Mouse (Mus musculus) midbrain, embryonic 13.5 days (tissue): ENCODE results near the gene Ints11. TPM values are rescaled to one million over a fixed set of nuclear protein-coding genes. Genes with fewer than 3 reads are reported as not detected.

Experiments
- ATAC-seq: fragments of 200-750 bp; cut with Nextera tagmentation; 2 replicates; pipeline ENCODE4 v1.8.0; 2017; ENCODE audit warnings: mild to moderate bottlenecking, moderate TSS enrichment, moderate library complexity
- H3K27ac ChIP-seq: fragments of 300-500 bp; sonication (generic); 2 replicates; pipeline ENCODE4 v1.5.1; 2015; ENCODE audit warnings: inconsistent platforms, mild to moderate bottlenecking, moderate library complexity
- H3K27me3 ChIP-seq: fragments of 300-500 bp; sonication (generic); 2 replicates; pipeline ENCODE4 v1.6.1; 2015; ENCODE audit warnings: mild to moderate bottlenecking, inconsistent platforms
- H3K36me3 ChIP-seq: fragments of 300-500 bp; sonication (generic); 2 replicates; pipeline ENCODE4 v1.6.1; 2015; ENCODE audit warnings: mild to moderate bottlenecking, inconsistent platforms
- H3K4me1 ChIP-seq: fragments of 300-500 bp; sonication (generic); replicated peaks from 2 replicates; pipeline ENCODE4 v1.6.1; 2015; ENCODE audit warnings: inconsistent platforms
- H3K4me2 ChIP-seq: fragments of 300-500 bp; sonication (generic); replicated peaks from 2 replicates; pipeline ENCODE4 v1.6.1; 2015; ENCODE audit warnings: moderate library complexity, mild to moderate bottlenecking, inconsistent platforms
- H3K4me3 ChIP-seq: fragments of 300-500 bp; sonication (generic); replicated peaks from 2 replicates; pipeline ENCODE4 v1.5.1; 2015; ENCODE audit warnings: mild to moderate bottlenecking, inconsistent platforms
- H3K9ac ChIP-seq: fragments of 300-500 bp; sonication (generic); replicated peaks from 2 replicates; pipeline ENCODE4 v1.6.1; 2015; ENCODE audit warnings: mild to moderate bottlenecking, inconsistent platforms
- H3K9me3 ChIP-seq: fragments of 300-500 bp; sonication (generic); 2 replicates; pipeline ENCODE4 v1.6.1; 2016; ENCODE audit warnings: mild to moderate bottlenecking, inconsistent platforms
- WGBS: fragments of 180-500 bp; shearing (Covaris S2); methylation state at CpG from one replicate; pipeline ENCODE4 v1.1.7; 2015; 5-methylcytosine and 5-hydroxymethylcytosine counted together
- polyA plus RNA-seq: library from polyadenylated mRNA; unstranded; fragments of >200 nt; fragmentation: Nextera tagmentation; extraction: Ambion mirVana; gene quantifications from 2 replicates; pipeline ENCODE4 v1.2.1, GENCODE M21; 2015

Ints11 gene
- polyA plus RNA-seq = 85.3 and 88.6 TPM in 2 replicates

- H3K36me3 ChIP-seq = peaks cover 49% of the 10 kb centered on the region
- H3K9me3 ChIP-seq = no peaks in the 10 kb centered on the region
- H3K4me1 ChIP-seq = peaks cover 33% of the 10 kb centered on the region
- H3K4me2 ChIP-seq = peak within 1 kb of the TSS; percentile 97
- H3K4me3 ChIP-seq = peak within 1 kb of the TSS; percentile 69
- ATAC-seq = peak; percentile 97
- no peaks in the 10 kb centered on the region for H3K27me3 ChIP-seq
- under 1% methylated on average over 63 of the region's 63 CpGs for WGBS
- H3K9ac ChIP-seq = peak within 1 kb of the TSS; percentile 84
- peak within 1 kb of the TSS; percentile 63 for H3K27ac ChIP-seq
Observed at GRCm38 (mm10) chr4:155869317-155870033, at the start of gene Ints11, which contains the start of gene Cptp. Gene Ints11, plus strand, starts transcription at chr4:155869546. Gene Cptp, minus strand, starts transcription at chr4:155869440.

GRCm38 (mm10) chr4:155821025-155821424, 48.3 kb upstream of the Ints11 start:
- no peaks in the 10 kb centered on the region for H3K4me1 ChIP-seq
- no peak overlapping the region for H3K27ac ChIP-seq
- H3K9ac ChIP-seq = no peak overlapping the region
- H3K4me3 ChIP-seq = no peak overlapping the region
- ATAC-seq = no peak
- no peaks in the 10 kb centered on the region for H3K27me3 ChIP-seq
- peaks cover 93% of the 10 kb centered on the region for H3K36me3 ChIP-seq
- no peaks in the 10 kb centered on the region for H3K9me3 ChIP-seq
- WGBS = 77% methylated on average over 7 of the region's 7 CpGs
- no peak overlapping the region for H3K4me2 ChIP-seq

- no peak for ATAC-seq
- WGBS = 97% methylated on average over 16 of the region's 16 CpGs
- peaks cover 86% of the 10 kb centered on the region for H3K36me3 ChIP-seq
Observed at GRCm38 (mm10) chr4:155823443-155823842, 45.9 kb upstream of the Ints11 start.

GRCm38 (mm10) chr4:155829866-155830265, 39.5 kb upstream of the Ints11 start:
- Histone ChIP-seq H3K4me3 (no peak overlapping the region), H3K4me1 (peaks cover 25% of the 10 kb centered on the region), H3K9ac (no peak overlapping the region), H3K9me3 (no peaks in the 10 kb centered on the region), H3K4me2 (no peak overlapping the region), H3K27ac (no peak overlapping the region), H3K27me3 (no peaks in the 10 kb centered on the region), H3K36me3 (peaks cover 34% of the 10 kb centered on the region)
- ATAC-seq = no peak
- WGBS = 98% methylated on average over 4 of the region's 4 CpGs

More at GRCm38 (mm10) chr4:155823443-155823842, 45.9 kb upstream of the Ints11 start:
- Histone ChIP-seq H3K4me1 (no peaks in the 10 kb centered on the region), H3K27ac (no peak overlapping the region), H3K27me3 (no peaks in the 10 kb centered on the region), H3K9ac (no peak overlapping the region), H3K4me2 (no peak overlapping the region), H3K4me3 (no peak overlapping the region), H3K9me3 (no peaks in the 10 kb centered on the region)

- H3K9me3 ChIP-seq = no peaks in the 10 kb centered on the region
- peak overlapping the region; percentile 87 for H3K27ac ChIP-seq
- H3K27me3 ChIP-seq = no peaks in the 10 kb centered on the region
- no peak for ATAC-seq
- H3K36me3 ChIP-seq = peaks cover 27% of the 10 kb centered on the region
- 0 out of 2 replicates have a peak overlapping the region, but pooled peaks have one; percentile 41 for H3K9ac ChIP-seq
- peaks cover 25% of the 10 kb centered on the region for H3K4me1 ChIP-seq
- peak overlapping the region; percentile 96 for H3K4me2 ChIP-seq
- peak overlapping the region; percentile 92 for H3K4me3 ChIP-seq
- WGBS = 58% methylated on average over 8 of the region's 8 CpGs
Observed at GRCm38 (mm10) chr4:155830596-155830995, 38.8 kb upstream of the Ints11 start.

- Histone ChIP-seq H3K9ac (peak within 1 kb of the TSS; percentile 90), H3K4me1 (peaks cover 25% of the 10 kb centered on the region), H3K9me3 (no peaks in the 10 kb centered on the region), H3K36me3 (peaks cover 27% of the 10 kb centered on the region), H3K27me3 (no peaks in the 10 kb centered on the region), H3K4me3 (peak within 1 kb of the TSS; percentile 92), H3K4me2 (peak within 1 kb of the TSS; percentile 96), H3K27ac (peak within 1 kb of the TSS; percentile 87)
- peak; percentile 95 for ATAC-seq
- 0% methylated on average over 49 of the region's 49 CpGs for WGBS
Observed at GRCm38 (mm10) chr4:155831205-155831766, 38.1 kb upstream of the Ints11 start, which contains the start of gene Aurkaip1. Gene Aurkaip1, plus strand, starts transcription at chr4:155831272.

- H3K9me3 ChIP-seq = no peaks in the 10 kb centered on the region
- no peaks in the 10 kb centered on the region for H3K27me3 ChIP-seq
- H3K4me3 ChIP-seq = peak overlapping the region; percentile 92
- peaks cover 22% of the 10 kb centered on the region for H3K36me3 ChIP-seq
- peak overlapping the region; percentile 90 for H3K9ac ChIP-seq
- no peak; the same call in 1 of the 2 replicates for ATAC-seq
- peak overlapping the region; percentile 87 for H3K27ac ChIP-seq
- peaks cover 25% of the 10 kb centered on the region for H3K4me1 ChIP-seq
- 1% methylated on average over 25 of the region's 25 CpGs for WGBS
- peak overlapping the region; percentile 96 for H3K4me2 ChIP-seq
Observed at GRCm38 (mm10) chr4:155831831-155832230, 37.5 kb upstream of the Ints11 start.

GRCm38 (mm10) chr4:155832321-155832720, 37.0 kb upstream of the Ints11 start:
- Histone ChIP-seq H3K4me3 (peak overlapping the region; percentile 92), H3K27ac (no peak overlapping the region), H3K9ac (peak overlapping the region; percentile 90), H3K4me1 (peaks cover 25% of the 10 kb centered on the region), H3K27me3 (no peaks in the 10 kb centered on the region), H3K9me3 (no peaks in the 10 kb centered on the region), H3K4me2 (peak overlapping the region; percentile 96), H3K36me3 (peaks cover 20% of the 10 kb centered on the region)
- no peak for ATAC-seq
- WGBS = 60% methylated on average over 10 of the region's 10 CpGs

- Histone ChIP-seq H3K27me3 (no peaks in the 10 kb centered on the region), H3K9ac (no peak overlapping the region), H3K36me3 (peaks cover 12% of the 10 kb centered on the region; the same call in 1 of the 2 replicates), H3K4me3 (peak overlapping the region; percentile 92; the same call in 1 of the 2 replicates), H3K9me3 (no peaks in the 10 kb centered on the region), H3K4me2 (no peak overlapping the region; the same call in 1 of the 2 replicates), H3K4me1 (peaks cover 25% of the 10 kb centered on the region), H3K27ac (no peak overlapping the region)
- ATAC-seq = no peak
- 90% methylated on average over 4 of the region's 4 CpGs for WGBS
Observed at GRCm38 (mm10) chr4:155833234-155833633, 36.1 kb upstream of the Ints11 start.

GRCm38 (mm10) chr4:155833836-155834235, 35.5 kb upstream of the Ints11 start:
- WGBS = 41% methylated on average over 2 of the region's 2 CpGs
- peak; percentile 41; the same call in 1 of the 2 replicates for ATAC-seq
- Histone ChIP-seq H3K4me2 (no peak overlapping the region; the same call in 1 of the 2 replicates), H3K36me3 (peaks cover 12% of the 10 kb centered on the region; the same call in 1 of the 2 replicates), H3K27me3 (no peaks in the 10 kb centered on the region), H3K9ac (no peak overlapping the region), H3K9me3 (no peaks in the 10 kb centered on the region), H3K27ac (peak overlapping the region; percentile 44; the same call in 1 of the 2 replicates), H3K4me1 (peaks cover 25% of the 10 kb centered on the region), H3K4me3 (no peak overlapping the region)

- Histone ChIP-seq H3K27me3 (peaks cover 16% of the 10 kb centered on the region), H3K27ac (no peak overlapping the region), H3K36me3 (peaks cover 12% of the 10 kb centered on the region; the same call in 1 of the 2 replicates), H3K9ac (no peak overlapping the region), H3K4me3 (no peak overlapping the region), H3K9me3 (no peaks in the 10 kb centered on the region), H3K4me1 (peaks cover 43% of the 10 kb centered on the region), H3K4me2 (no peak overlapping the region)
- no peak for ATAC-seq
- WGBS = 80% methylated on average over 11 of the region's 11 CpGs
Observed at GRCm38 (mm10) chr4:155837404-155838010, 31.8 kb upstream of the Ints11 start.
